Mouse (Mus musculus) right cerebral cortex, postnatal 14 days (tissue): ENCODE data around the gene Zfp286.

Experiments
- DNase-seq: peaks from one replicate; pipeline ENCODE4 v3.0.0; 2022

Zfp286 gene

DNA sequence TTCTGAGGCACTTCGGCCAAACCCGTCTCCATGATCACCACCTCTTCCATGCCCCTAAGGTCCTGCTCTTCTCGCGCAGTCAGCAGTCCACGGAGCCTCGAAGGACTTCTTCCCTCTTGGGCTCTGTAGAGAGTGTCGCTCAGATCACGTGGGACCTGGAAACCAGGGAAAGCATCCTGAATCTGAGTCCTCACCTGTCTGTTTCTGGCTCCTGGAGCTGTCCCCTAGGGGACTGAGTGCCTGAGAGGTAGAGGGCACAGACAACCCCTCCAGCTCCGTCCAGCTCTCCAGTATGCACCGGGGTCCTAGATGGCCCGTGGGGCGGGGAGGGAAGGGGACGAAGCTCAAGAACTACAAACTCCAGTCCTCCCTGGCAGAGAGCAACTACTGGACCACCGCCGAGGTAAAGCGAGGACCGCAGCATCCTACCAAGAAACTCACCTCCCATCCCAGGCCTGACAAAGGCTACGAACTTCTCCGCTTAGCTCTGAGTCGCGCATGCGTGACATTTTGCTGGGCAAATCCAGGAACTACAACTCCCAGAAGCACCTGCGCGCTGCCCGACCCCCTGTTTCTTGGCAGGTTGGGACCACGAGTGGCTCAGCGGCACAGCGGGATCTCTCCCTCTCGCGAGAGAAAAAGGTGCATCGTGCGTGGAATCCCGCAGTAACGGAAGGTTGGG lies at the start of gene Zfp286:
TSS of gene Zfp286 (minus strand) at position 528 of the 682 bp plus-strand sequence.
- DNase-seq: peak; percentile 93

DNA sequence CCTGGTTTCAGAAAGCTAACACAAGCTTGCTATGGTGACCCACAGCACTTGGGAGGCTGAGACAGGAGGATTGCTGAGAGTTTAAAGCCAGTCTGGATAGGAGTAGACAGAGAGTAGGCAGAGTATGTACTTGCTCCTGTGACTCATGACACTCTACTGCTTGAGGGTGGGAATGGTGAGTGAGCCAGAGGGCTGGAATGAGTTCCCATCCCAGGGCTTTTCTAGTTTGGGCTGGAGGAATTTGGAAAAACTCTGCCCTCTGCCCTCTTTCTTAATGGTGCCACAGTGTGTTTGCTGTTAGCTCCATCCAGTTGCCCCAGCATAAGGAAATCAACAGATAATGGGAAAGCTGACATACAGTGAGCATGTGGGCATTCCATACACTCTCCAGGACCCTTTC lies 42.6 kb upstream of the Zfp286 start:
- DNase-seq: no peak

DNA sequence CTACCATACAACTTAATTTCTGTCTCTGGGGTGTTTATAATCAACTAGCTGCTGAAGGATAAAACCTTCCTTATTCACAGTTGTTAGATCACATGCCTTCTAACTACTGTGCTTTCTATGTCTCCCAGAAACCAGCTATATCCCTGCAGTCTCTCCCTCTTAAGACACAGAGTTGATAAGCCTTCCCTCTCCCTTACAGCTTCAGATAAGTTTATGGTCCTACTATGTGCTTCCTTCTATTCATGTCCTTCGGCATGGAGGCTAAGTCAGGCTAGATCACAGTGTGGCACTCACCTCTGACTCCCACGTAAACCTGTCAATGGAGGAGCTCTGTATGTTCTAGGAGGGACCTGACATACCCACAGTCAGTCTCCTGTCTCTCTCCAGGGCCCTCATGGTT lies 41.1 kb upstream of the Zfp286 start:
- DNase-seq: no peak

DNA sequence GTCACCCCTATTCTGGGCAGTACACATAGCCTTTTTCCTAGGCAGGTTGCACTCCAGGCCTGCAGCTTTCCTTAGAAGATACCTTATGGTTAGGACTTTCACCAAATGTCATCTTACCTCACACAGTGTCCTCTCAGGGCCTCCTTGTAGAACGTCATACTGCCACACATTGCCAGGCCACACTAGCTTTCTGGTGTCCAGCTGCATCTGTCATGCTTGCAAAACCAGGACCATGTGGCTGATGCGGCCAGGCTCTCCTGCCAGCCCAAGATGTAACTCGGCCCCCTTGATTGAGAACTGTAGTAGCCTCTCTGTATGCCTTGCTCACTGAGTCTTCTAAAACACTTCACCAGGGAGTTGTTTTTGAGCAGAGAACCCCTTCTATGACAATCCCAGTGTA lies 38.6 kb upstream of the Zfp286 start:
- no peak for DNase-seq

DNA sequence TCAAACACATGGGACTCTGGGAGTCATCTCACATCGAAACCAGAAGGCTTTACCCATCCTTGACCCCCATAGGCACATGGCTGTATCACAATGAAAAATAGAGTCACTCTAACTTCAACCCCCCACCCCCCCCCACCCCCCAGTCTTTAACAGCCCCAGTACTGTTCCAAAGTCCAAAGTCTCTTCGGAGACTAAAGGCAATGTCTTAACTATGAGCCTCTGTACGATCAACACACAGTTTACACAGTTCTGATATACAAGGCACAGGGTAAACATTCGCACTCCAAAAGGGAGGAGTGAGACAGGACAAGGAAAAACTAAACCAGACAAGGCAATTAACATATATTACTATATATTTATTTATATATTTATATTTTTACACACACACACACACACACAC lies 37.9 kb upstream of the Zfp286 start:
- no peak for DNase-seq

DNA sequence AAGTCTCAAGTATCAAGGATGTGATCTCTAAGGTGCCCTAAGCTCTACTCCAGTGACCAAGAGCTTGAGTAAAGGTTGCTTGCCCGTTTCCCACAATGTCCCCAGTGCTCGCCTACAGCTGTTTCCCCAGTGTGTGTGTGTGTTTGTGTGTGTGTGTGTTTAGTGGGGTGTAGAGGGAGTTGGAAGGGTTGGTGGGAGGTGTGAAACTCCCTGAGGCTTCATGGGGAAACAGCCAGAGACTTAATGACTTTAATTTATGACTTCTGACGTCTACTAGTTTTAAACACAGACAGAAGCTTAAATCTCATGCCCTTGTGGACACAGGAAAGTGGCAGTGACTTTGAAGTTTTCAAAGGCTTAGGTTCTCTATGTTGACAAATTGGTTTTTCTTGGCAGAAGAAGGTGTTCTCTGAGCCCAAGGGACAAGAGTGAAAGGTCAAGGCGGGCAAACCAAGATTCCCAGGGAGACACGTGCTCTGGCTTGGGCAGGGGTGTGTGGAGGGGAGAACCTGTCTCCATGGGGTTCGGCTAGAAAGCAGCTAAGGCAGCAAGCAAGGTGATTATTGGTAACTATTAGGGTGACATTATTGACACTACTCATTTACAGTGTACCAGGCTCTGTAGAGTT lies 37.0 kb upstream of the Zfp286 start:
- DNase-seq: no peak

DNA sequence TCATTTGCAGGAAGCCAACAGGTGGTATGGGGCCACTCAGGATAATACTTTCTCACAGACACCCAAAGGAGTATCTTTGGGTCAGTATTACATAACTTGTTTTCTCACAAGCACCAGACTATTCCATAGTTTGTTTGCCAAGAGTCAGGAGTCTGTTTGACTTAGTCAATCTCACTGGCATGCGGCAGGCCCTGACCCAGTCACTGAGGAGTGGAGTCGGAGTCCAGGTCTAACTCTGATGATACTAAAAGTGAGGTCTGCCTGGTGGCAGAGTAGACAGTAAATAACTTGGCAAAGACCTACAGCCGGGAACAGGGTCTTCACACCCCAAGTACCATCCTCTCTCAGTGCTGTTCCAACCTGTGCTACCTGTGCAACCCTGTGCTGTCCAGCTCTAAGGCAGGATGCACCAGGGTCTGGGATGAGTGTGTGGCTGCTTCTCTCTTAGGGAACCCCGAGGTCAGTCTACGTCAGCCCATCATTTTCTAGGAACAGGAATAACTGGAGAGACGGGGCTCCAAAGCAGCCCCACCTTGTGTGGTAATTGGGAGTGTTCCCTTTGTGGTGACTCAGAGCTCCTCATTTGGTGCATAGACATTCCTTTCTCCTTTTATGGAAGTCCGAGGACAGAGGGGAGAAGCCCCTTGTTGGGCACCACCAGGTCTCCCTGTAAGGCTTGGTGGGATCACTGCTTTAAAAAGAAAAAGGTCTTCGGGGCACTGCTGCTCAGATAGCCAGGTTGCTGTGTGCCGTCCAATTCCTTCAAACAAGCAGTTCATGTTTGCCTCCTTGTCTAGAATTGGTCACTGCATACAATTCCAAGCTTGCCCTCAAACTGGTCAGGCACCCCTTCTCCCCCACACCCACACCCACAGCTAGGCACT lies 36.2 kb upstream of the Zfp286 start:
- no peak for DNase-seq

DNA sequence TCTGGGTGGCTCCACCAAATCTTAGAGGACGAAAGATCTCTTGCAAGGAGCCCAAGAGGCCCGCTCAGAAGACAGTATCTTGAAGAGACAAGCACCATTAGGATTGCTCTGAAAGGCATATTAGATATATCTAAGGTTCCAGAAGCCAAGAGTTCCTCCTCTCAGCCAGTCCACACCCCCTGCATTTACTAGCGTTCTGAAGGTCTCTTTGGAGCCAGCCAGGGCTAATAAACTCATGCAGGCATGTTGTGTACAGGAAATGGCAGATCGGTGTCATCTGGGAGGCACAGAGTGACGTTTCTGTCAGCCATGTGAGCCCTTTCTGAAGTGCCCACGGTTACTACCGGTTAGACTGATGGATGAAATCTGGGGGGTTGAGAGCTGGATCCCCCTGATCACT lies 34.9 kb upstream of the Zfp286 start:
- DNase-seq: no peak

DNA sequence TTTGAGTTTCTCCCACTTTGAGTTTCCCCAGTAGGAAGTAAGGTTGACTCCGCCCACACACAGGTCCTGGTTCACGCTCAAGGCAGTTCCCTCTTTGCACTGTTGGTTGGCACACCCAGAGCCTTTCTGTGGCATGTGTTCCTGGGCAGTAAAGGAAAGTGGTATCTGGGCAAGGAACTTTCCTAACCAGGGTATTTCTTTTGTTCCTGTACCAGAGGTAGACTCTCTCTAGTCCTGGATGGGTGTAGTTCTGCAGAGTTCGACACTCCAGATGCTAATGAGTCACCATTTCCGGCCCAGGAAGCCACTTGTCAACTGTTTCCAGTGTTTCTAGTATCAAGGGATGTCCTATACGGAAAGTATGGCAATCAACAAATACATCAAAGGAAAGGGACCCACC lies 32.6 kb upstream of the Zfp286 start:
- DNase-seq: no peak

DNA sequence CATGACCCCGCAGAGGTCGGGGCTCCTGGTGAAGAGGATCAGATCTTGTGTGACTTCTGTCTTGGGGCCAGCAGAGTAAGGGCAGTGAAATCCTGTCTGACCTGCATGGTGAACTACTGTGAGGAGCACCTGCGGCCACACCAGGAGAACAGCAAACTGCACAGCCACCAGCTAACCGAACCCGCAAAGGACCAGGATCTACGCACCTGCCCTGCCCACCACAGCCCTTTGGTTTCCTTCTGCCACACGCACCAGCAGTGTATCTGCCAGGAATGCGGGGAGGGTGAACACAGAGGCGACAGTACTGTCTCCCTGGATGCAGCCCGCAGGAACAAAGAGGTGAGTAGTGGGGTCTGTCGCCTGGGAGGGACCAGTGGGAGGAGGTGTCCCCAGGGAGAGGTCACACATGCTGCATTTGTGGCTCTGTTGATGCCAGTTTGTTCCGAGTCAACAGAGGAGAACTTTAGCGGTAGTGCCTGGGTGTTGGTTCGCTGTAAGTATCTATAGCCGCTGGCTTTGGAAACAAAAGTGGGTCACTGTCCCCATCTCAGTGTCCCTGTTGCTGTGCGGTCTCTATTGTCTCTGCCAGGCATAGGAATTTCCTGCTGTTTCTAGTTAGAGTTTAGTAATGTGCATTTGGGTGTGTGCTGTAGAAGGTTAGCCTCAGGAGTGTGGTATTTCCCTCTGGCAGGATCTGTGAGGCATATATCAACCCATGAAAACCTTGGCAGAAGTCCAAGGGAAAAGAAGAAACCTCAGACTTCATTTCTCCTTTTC lies 31.6 kb upstream of the Zfp286 start:
- DNase-seq: peak; percentile 9

DNA sequence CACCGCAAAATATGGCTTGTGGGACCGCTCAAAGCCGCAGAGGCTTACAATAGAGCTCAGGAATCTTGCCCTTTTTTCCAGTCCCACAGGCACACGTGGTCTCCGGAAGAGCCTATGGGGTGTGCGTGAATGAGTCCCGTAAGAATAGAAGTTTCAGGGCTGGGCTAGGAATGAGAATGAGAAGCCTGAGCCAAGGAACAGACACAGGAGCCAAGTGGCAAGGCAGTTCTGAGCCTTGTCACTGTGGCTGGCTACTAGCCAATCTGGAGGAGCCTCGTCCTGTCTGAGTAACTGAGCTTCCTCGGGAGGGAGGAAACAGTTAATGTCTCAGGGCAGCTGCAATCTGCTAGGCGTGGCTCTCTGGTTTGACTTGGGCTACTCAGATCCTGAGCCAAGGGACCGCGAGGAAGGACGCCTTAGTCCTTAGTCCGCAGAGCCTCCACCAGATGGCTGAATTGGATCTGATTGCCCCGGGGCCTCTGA lies 30.8 kb upstream of the Zfp286 start, which contains the start of gene Trim16:
TSS of gene Trim16 (plus strand) at position 173 of the 483 bp plus-strand sequence.
- peak; percentile 43 for DNase-seq

DNA sequence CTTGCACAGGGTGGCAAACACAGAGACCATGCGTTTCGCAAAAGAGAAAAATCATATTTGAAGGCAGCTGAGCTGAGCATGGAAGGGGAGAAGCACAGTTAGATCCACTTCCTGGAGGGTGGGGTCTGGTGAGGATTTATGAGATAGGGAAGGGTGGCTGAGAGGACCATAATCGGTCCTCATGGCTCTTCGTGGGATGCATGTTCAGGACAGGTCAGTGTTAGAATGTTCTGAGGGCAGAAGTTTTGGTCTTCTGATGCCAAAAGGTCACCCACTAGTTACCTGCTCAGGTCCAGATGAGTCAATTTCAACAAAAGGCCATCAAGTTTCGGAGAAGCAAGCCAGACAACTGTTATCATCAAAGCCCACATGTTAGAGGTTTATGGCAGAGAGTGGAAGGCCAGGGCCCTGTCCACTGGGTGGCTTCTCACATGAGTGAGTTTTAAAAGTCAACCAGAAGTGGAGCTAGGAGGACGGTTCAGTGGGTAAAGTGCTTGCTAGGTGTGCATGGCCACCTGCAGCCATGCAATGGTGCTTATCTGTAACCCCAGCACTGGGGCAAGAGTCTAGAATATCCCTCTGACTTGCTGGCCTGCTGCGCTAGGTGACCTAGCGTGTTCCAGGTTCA lies 29.9 kb upstream of the Zfp286 start:
- no peak for DNase-seq

DNA sequence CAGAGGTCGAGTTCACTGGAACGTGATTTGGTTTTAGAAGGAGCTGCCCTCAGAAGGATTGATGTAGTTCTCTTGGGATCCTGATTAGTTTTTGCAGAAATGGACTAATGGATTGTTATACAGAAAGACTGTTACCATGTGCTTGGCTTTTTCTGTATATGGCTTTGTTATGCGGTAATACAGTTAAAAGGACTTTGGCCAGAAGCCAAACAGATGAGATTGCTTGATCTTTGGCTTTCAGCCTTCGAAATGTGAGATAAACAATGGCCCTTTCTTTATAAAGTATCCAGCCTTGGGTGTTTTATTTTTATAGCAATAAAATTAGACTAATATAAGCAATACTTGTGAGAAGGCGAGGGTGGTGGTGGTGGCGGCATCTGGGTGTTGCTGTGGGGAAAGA lies 27.3 kb upstream of the Zfp286 start:
- no peak for DNase-seq

DNA sequence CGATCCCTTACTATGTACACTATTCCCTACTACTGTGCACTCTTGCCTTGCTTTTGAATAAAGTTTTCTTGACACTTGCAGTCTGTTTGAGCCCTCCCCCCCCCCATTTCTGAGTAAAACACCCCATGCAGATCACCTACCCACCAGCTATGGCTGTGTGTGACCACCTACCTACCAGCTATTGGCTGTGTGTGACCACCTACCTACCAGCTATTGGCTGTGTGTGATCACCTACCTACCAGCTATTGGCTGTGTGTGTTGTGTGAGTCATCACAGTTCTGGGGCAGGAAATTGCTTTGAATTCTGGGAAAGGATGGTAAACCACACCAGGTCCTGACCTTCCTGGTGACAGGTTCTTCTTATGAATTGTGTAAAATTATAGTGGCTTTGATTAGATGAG lies 26.2 kb upstream of the Zfp286 start:
- DNase-seq: no peak

DNA sequence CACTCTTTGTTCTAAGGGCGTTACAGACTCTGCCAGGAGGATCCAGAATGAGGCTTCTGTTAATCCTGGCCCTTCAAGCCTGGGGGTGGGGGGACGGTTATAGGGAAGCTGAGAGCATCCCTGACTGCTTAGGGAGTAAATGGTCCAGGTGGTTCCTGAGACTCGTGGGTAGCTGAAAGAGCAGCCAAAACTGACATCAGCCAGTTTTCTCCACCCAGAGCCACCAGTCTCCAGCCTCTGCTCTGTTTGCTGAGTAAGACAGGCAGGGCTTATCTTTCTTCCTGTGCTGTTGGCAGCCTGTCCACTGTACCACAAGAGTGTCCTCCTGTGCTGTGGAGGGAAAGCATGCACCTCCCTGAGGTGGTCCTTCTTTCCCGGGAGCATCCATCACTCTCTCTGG lies 25.4 kb upstream of the Zfp286 start:
- no peak for DNase-seq

DNA sequence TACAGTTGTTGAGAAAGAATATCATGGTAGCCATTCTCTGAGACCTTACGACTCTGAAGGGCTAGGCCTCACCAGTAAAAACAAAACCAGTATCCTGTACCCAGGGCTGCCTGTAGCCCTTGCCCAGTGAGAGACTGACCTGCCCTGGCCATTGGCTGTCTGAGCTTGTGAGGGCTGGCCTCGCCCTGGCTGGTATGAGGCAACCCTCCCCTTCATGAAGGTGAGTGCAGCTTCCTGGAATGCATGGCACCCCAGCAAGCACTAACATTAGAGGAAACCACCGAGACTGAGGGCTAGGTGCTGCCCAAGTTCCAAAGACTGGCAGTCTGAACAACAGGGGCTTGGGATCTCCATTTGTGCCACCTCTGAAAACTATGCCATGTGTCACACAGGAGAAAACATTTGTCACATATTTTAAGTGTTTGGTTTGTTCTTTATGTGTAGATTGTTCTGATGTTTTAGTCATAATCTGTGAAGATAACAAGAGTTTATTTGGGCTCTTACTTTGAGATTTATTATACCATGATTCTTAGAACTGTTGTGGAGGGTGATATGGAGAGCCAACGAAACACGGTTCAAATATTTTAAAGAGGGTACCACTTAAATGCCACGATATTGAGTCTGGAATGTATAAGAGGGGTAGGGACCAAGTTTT lies 24.8 kb upstream of the Zfp286 start:
- no peak for DNase-seq

DNA sequence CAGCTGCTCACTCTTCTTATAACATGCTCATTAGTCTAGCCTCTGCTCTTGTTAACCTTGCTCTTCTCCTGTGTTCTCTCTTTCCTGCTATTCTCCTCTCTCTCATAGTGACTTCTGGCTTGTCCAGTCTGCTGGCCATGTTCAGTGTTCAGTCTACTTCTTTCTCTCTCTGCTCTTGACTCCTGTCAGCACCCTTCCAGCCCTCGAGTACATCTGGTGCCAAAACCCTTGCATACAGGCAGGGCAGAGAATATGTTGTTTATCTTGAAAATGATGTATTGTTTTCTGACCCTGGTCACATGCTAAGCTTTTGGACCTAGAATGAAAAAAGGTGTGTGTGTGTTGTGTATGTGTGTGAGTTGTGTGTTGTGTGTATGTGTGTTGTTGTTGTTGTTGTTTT lies 24.2 kb upstream of the Zfp286 start:
- DNase-seq: no peak

DNA sequence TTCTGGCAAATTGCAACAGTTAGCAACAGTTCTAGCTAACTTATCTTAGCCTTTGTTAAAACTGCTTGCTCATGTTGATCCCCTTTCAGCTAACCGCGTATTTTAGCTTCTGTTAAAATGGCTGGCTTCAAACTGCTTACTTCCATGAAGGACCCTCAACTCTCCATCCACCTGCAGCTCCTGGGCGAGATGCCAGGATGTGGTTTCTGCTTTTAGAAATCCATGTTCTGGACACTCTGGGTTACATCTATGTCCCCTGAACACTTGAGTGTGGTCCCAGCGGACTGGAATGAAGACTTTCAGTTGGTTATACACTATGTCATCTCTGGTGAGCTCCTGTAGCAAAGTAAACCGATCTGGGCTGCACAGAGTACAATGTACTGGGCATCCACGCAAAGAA lies 23.0 kb upstream of the Zfp286 start:
- DNase-seq: no peak

DNA sequence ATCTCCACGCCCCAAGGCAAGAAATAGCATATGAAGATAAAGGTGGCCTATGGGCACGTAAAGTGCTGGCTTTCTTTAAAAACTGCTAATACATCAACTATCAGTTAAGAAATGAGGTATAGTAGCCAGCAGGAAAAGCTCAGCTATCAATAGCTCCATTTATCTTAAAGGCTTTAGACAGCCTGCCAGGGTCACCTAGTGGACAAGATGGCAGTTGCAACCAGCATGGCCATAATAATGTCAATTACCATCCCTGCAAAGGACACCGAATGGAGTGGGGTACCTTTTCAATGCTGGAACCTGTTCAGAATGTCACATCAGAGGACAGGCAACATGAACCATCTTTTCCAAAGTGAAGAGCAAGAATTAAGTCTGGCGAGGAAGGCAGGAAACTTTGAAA lies 19.9 kb upstream of the Zfp286 start:
- DNase-seq: peak; percentile 15

DNA sequence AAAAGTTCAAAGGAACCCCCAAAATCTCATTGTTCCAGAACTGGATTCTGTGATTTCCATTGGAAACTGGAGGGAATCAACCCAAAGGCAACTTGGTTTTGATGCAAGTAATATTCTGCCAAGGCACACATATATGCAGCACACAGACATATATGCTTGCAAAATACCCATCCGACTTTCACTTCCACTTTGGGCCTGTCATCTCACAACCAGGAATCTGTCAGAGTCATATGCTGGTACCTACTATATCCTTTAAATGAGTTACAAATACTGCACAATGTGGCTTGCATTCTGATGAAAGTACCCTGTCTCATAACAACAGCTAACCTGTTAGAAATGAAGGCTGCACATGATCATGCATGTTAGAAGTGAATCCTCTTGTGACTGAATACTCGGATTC lies 18.7 kb upstream of the Zfp286 start:
- no peak for DNase-seq

DNA sequence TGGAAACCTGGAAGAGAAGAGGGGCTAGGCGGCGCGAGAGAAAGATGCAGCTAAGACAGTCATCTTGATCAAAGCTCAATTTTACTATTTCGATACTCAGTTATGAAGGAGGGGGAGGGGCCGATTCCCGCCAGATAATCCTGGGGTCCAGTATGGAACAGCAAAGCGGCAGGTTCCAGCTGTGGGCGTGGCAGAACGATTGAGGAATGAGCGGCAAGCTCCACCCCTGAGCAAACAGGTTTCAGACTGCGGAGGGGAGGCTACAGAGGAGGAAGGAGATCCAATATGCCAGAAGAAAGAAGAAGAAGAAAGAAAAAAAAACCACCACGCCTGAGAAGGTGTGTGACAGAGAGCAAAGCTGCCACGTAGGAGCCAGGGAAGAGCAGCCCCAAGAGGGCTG lies 14.9 kb upstream of the Zfp286 start:
- DNase-seq: no peak

DNA sequence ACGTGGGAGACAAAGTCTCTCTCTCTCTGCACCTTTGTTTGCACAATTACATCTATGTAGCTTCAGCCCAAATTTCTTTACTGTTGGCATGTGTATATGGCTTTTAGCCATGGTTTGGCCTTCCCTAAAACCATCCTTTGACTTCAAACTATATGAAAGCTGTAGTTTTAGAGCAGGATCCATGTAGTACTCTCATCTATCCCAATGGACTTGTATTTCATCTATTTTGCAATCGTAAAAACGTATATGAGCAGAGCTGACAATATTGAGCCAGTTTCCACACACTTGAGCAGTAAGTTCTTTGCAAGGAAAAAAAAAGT lies 315 bp upstream of the Zfp286 start:
- DNase-seq: no peak
